Mouse (Mus musculus) lung, postnatal 36 days (tissue): ENCODE data around the gene Tekt5.

Source experiments
- DNase-seq: peaks from one replicate; pipeline ENCODE4 v3.0.0; 2022; ENCODE audit warnings: mixed read lengths

The Tekt5 gene

DNA sequence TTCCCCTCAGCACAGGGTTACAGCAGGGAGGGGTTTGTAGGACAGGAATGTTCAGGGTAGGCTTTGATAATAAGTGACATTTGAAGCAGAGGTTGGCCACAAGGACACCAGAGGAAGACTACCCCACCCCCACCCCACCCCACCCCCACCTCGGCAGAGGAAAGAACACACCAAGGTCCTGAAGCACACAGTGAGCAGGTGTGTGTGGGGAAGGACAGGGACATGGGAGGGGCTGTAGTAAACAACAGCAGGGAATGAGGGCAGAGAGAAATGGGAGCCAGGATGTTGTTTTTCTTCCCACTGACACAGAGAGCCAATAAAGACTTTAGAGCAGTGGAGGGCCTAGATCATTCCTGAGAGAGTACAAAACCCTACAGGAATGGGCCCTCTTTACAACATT, 18.0 kb downstream of the Tekt5 start:
- no peak for DNase-seq

DNA sequence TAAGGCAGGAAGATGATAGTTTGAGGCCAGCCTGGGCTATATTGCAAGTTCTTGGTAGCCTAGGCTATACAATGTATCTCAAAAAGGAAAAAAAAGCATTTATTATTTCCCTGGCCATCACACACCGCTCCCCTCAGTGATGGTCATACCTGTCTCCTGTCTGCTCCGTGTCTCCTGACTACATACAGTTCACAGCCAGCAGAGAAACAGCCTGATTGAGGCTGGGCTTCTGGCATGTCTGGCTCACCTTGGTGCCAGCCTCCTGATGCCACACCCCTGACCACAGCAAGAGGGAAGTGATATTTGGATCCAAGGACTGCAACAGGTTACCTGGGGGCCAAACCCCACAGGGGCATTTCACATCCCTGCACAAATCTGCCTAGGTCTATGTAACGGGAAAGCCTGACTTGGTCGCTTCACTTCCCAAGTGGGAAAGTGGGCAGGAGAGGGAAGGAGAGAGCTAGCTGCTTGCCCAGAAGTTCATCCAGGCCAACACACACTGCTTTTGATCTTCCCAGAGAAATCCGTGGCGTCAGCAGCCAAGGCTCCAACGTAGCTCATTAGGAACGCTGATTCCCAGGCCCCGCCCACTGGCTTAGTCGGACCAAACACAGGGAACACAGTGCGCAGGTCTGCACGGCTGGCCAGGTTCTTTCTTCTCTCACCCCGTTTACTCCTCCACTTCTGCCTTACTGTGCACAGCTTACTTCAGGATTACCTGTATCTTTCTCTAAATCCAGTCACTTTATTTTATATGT, 20.9 kb downstream of the Tekt5 start:
- peak; percentile 83 for DNase-seq

DNA sequence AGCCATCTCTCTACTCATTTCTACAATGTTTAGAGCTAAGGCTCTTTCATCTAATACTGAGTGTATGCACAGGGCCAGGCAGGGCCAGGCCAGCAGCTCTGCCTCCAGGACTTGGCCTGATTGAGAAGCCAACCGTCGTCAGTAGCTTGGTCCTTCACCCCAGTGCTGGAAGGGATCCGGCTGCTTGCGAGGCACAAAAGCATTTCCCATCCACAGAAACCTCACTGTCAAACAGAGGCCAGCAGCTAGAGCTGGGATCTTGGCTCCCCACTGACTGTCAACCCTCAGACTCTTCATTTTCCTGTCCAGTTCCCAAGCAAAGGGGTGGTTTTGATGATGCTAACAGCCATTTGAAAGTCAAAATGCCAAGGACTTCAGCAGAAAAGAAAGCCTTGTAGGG, 22.9 kb downstream of the Tekt5 start:
- peak; percentile 24 for DNase-seq

DNA sequence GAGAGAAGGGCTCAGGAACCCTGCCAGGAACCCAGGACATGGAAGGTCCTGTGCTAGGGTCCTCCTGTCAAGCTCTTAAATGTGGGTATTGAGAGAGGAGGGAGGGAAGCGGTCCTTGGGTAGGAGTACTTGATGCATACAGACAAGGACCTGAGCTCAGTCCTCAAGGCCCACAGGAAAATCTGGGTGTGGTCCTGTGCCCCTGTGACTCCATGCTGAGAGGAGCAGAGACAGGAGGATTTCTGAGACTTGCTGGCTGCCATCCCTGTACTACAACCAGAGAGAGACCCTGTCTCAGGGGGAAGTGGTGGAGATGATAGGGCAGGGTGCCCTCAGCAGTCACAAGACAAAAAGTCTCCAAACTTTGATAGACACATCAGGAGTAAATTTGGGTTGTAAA, 25.3 kb downstream of the Tekt5 start:
- no peak for DNase-seq

DNA sequence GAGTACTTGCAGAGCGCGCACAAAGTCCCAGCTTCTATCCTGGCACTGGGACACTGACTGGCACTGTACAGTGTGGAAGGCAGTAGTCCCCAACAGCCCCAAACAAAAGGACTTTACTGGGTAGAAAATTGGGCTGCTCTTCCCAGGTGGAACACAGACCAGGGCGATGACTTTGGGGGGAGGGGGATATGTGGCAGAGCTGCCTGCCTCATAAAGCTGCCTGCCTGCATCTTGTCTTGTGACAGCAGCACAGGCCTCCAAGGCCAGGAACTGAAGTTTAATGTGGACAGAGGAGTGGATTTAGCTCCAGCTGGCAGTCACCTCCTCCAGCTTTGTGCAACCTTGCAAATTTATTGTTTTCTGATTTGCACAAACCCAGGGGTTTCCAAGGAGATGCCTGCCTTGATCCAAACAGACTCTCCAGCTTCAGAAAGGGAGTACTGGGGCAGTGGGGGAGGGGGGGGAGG, 25.8 kb downstream of the Tekt5 start:
- DNase-seq, result peak; percentile 49

DNA sequence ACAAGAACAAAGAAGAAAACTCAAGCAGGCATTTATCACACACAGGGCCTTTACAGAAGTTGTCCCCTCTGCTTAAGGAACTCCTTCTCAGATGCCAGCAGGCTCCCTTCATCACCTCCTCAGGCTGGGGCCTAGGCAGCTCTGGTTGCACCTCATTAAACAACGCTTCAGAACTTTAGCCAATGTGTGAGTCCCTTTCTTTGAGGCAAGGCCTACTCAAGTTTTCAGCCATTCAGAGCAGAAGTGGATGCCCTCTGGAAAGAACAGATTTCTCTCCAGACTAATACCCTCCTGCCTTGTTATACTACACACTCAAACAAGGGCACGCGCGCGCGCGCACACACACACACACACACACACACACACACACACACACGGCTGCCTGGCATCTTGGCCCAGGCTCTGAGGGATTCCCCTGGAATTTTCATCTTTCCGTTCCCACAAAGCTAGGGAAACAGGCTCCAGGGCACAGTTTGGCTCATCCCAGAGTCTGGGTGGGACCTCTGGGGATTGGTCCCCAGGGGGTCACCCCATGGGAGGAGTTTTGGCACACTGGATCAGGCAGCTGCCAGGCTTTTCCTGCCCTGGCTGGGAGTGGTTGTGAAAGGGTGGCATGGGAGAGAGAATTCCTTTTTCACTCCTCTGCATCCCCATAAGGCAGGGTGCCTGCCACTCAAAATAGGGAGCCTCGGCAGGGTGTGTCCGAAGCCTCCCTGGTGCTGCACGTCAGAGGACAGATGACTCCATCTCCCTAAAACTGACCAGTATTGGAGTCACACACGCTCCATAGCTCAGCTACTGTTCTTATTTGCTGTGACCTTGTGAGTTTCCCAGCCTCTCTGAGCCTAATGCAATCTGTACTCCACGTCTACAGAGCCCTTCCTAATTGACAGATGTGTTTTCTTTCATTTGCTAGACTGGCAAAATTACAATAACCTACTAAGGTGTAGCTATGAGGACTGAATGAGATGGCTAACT, 28.8 kb downstream of the Tekt5 start:
- peak; percentile 80 for DNase-seq

DNA sequence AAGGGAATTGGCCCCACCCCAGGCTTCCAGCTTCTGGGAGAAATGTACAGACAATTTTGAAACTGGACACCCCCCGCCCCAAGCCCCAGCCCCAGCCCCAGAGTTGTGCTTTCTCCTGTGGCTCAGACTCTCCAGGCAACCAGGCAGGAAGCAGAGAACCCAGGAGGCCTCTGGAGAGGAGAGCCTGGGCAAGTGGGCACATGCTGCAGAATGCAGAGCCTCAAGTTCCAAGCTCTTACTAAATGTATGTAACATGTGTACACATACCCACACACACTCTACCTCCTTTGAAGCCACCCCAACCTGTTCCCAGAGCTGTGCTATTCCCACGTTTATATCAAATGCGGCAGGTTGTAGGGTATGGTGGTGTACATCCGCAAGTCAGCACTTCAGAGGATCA, 29.5 kb downstream of the Tekt5 start:
- no peak for DNase-seq

DNA sequence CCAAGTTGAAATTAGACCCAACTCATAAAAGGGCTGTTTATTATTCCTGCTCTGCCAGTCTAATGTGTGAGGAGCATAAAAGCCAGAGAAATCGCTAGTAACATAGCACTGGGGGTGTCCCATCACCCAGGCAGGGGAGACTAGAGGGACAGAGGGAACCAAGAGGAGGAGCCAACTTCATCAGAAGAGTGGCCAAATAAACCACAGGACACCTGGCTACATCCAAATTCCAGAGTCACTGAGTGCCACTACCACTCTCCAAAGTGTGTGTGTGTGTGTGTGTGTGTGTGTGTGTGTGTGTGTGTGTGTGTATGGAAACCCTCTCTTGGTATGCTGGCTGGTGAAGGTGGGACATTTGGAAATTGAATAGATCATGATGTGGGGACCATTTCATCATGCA, 32.2 kb downstream of the Tekt5 start:
- no peak for DNase-seq

DNA sequence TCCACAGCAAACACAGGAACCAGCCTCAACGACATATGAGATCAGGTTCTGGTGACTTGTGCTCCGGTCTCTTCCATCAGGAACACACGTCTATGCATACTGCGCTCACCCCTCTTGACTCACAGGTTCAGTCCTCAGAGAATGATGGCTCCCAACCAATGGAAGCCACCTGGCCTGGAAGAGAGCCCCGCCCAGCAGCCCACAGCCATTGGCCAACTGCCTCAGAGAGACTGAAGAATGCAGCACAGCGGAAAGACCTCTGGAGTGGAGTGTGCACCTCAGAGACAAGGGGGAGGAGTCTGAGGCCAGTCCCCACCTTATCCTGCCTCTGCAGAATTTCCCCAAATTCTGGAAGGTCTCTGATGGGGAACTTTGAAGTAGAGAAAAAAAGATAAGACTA, 36.0 kb downstream of the Tekt5 start:
- peak; percentile 46 for DNase-seq

DNA sequence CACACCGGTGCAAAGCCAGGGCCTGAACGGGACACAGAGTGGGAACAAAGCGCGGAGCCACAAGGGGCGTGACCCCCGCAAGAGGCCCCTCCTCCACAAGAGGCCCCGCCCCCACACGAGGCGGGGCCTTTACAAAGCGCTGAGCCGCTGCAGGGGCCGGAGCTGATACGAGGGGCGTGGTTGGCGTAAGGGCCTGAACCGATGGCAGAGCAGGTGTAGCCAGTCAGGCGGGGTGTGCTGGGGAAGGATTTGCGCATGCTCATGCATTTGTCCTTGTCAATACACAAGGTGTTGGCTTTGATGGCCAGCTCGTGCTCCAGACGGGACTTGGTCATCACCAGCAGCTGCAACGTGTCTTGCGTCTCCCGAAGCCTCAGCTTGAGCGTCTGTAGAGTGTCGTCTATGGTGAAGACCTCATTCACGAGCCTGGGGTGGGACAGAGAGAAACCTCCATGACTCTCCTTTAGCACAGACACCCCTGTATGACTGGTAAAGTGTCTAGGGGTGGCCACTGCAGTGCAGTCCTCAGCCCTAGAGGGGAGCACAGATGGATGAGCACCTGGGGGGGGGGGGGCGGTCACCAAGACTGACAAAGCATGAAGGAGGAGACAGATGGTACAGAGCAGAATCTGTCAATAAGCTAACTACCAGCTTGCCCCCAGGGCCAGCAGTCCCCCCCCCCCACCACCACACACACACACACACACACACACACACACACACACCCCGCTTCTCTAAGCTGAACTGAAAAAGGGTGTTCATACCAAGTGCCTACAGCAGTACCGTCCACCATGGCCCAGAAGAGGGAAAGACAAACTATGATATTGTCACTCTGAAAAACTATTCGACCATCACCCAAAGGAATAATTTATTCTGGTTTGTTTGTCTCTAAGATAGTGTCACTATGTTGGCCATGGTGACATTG, 37.0 kb downstream of the Tekt5 start:
- peak; percentile 78 for DNase-seq

DNA sequence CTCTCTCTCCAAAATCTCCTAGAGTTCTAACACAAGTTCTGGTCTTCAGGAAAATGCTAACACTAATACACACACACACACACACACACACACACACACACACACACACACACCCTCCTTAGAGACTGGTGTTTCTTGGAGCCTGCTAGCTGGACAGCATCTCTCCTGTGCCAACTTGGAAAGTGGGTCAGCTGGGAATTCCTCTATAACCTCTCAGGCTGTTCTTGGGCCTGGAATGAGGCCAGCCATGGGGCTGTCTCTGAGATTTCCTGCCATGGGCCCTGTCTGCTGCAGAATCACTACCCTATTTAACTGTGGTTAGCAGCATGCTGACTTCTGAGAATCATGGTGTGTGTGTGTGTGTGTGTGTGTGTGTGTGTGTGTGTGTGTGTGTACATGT, 40.3 kb downstream of the Tekt5 start:
- peak; percentile 68 for DNase-seq

DNA sequence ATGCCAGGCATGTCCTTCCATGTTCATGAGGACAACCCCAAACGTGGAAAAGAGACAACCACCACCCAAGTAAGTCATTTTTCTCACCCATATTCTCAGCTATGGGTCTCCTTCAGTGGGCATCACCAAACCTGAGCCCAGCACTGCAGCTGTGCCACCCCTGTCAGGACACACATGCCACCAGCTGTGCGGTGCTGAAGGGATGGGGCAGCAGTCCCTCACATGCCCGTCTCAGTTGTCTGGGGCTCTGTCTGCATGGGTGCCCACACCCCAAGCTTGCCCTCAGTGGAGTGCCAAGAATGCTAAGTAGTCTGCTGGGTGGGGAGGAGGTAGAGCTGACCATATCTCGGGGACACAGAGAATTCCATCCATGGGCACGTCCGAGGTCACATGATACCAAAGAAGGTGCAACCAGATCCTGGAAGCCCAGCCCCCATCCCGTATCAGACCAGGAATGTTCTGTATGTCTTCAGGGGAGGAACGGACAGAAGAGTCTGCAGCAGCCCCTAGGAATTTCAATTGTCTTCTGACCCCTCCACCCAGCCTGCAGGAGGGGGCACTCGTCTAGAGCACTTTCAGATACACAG, 44.1 kb downstream of the Tekt5 start:
- peak; percentile 83 for DNase-seq

DNA sequence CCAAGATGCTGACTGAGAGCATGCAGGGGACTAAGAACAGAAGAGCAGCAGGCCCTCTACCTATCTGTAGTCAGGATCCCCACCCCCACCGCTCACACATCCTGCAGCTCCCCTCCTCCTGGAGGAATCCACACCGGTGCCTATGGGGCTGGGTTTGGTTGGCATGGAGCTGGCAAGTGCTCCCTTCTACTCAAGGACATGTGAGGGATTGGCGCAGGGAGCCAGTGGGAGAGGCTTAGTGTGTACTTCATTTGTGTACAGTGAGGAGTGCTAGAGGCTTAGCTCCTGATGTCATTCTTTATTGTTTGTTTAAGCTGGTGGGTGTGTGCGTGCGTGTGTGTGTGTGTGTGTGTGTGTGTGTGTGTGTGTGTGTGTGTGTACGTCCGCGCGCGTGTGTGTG, 45.4 kb downstream of the Tekt5 start:
- peak; percentile 88 for DNase-seq

DNA sequence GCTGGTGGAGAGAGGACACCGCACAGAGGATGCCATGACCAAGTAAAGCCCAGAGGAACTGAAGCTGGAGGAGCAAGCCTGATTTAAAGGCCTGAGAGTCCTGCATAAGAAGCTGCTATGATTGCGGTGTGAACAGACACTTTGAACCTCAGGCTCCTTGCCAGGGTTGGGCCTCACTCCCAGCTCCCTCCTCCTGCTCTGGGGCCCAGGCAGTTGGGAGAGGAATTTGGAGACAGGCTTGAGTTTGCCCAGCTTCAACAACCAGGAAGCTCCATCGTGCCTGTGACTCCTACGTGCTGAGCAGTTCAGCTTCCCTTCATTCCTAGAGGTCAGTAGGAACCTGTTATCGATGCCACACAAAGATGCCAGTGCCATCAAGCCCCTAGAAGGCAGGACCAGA, 45.9 kb downstream of the Tekt5 start:
- DNase-seq, result peak; percentile 67

DNA sequence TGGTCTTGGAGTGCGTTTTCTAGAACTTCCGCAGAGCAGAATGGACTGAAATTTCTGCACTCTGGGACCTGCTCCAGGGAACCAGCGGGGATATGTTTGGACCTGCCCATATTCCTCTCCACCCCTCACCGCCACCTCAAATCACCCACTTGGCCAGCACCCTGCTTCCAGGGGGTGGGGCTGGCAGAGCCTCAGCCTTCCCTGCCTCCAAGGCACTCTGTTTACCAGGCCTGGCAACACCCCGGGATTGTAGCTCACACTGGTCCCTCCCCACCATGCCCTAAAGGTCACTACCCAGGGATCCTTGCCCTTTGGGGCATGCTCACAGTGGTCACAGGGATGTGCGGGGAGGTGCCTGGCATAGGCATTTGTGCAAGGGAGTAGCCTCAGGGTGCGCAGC, 47.7 kb downstream of the Tekt5 start:
- DNase-seq, result peak; percentile 84

DNA sequence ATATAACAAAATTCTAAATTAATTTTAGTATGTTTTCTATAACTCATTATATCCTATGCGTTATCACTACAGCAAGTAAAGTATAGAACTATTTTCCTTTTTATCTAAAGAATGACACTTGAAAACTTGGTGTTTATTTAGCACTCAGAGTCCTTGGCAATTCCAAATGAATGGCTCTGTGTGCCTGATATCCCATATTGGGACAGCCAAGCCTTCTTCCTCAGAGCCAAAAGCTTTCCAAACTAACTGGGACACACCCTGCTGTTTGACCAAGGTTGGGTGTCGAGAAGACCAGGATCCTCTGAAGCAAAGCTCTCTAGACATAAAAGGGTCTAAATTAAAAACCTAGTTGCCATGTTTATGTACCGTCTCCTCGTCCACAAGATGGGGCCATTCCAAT, 54.2 kb downstream of the Tekt5 start:
- peak; percentile 32 for DNase-seq

DNA sequence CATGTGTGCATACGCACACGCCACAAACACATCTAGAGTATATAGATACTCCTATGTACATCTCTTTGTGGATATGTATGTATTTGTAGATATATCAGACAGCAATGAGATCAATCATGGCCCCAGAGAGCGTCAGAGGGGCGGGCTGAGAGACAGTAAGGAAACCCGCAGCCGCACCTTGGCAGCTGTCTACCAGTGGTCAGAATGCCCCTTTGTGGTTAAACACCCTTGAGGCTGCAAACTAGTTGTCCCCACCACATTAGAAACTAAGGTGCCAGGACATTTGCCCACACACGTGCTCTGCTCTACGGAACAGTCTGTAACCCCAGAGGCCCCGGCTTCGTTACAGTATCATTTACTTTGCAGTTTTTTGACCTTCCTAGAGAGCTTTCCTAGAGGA, 55.4 kb downstream of the Tekt5 start:
- DNase-seq, result no peak

DNA sequence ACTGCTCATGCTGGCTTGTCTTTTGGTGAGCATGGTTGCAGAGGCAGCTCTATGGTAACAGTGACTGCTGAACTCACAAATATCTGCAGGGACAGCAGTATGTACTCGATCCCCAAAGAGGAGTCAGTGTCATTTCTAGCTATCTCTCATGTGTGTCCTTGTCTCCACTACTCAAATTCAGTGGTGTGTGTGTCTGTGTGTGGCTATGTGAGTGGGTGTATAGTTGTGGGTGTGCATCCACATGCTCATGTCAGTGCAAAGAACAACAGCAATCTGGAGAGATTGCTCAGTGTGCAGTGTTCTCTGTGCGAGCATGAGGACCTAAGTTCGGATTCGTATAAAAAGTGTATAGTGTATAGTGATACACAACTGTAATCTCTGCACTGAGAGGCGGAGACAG, 56.7 kb downstream of the Tekt5 start:
- no peak for DNase-seq

DNA sequence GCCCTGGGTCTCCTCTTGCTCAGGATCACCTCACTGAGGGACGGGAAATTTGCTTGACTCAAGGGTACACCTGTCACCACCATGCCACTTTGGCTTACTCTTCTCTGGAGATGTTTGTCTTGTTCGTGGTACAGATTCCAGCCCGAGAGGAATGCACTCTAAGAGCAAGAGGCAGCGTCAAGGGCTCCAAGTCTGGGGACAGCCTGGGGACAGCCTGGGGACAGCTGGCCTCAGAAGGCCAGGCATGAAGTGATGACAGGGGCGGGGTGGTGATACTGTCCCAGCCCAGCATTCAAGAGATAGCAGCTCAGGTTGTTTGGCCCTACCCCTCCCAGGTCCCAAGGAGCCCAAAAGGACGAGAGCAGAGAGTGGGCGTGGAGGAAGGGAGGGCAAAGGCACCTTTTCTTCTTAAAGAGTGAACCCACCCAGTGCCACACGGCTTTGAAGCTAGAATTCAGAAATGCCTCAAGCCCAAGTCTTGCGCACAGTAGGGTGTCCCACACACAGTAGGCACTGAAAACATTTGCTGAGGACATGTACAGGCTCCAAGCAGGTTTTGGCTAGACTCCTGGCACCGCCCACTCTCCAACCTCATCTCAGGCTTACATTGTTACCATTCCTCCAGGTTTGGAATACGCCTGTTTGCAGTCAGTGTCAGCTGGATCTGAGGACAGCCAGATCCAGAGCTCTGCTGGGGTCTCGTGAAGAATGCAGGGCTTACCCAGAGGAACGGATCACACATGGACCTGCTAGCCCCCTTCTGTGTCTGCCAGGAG, 57.7 kb downstream of the Tekt5 start:
- DNase-seq, result peak; percentile 79

DNA sequence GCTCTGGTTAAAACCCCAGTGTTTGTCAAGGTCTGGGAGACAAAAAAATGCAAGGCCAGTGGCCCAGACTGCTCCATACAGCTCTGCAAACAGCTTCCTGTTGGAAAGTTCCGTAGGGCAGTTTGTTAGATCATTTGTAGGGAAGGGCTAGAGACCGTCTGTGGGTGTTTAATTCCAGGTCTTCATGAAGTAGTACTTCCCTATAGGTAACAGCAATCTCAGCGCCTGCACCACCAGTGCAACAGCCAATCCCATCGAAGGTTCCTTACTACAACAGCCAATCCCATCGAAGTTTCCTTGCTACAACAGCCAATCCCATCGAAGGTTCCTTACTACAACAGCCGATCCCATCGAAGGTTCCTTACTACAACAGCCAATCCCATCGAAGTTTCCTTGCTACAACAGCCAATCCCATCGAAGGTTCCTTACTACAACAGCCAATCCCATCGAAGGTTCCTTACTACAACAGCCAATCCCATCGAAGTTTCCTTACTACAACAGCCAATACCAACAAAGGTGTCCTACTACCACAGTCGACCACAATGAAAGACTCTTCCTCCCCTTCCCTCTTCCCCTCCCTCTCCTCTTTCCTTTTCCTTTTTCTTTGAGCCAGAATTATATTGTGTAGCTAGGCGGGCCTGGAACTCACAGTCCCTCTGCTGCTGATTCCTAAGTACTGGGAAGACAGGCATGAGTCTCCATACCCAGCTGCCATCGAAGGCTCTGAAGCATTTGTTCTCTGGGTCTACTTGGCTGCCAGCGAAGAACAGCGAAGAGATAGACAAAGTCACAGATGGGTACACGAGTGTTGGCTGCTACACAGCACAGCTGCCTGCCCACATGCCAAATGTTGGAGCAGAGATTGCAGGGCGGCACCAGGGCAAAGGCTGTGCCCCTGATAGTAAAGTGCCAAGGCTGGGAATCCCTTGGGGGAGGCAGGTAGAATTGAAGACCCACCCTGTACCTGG, 58.6 kb downstream of the Tekt5 start:
- DNase-seq, result no peak
